Mouse (Mus musculus) layer of hippocampus, postnatal 14 days (tissue): Measurements from ENCODE around the gene Nol3. TPM values are rescaled to one million over a fixed set of nuclear protein-coding genes. Genes with fewer than 3 reads are reported as not detected.

Experiments
- DNase-seq, 2 experiments: peaks; one replicate each; pipeline ENCODE4 v3.0.0; 2021 to 2022; ENCODE audit warnings: low spot score in 2 of 2, mixed read lengths in 1 of 2
- total RNA-seq, 2 experiments: library from RNA; stranded (reverse); gene quantifications; 2 replicates each; pipeline ENCODE4 v1.2.3; 2021

Nol3 gene
- total RNA-seq, 2 experiments from 2014 or later: 5.8 to 5.9 TPM

DNA sequence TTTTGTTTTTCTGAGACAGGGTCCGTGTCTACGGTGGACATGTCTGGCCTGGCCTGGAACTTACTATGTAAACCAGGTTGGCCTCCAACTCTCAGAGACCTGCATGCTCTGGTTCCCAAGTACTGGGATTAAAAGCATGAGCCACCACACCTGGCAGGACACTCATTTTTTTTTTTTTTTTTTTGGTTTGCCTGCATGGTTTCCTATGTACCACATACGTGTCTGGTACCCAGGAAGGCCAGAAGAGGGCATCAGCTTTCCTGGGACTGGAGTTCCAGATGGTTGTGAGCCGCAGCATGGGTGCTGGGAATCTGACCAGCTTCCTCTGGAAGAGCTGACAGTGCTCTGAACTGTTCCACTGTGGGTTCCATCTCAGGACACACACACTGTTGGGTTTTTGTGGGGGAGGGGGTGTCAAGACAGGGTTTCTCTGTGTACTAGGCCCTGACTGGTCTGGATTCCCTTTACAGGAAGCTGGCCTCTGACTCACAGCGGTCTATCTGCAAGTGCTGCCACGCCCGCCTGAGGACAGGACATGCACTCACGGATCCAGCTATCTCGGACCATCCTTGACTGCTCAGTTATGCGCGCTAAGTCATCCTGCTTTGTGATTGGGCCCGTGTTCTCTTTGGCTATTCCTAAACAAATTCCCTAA, 14.5 kb upstream of the Nol3 start:
- no peak for DNase-seq

DNA sequence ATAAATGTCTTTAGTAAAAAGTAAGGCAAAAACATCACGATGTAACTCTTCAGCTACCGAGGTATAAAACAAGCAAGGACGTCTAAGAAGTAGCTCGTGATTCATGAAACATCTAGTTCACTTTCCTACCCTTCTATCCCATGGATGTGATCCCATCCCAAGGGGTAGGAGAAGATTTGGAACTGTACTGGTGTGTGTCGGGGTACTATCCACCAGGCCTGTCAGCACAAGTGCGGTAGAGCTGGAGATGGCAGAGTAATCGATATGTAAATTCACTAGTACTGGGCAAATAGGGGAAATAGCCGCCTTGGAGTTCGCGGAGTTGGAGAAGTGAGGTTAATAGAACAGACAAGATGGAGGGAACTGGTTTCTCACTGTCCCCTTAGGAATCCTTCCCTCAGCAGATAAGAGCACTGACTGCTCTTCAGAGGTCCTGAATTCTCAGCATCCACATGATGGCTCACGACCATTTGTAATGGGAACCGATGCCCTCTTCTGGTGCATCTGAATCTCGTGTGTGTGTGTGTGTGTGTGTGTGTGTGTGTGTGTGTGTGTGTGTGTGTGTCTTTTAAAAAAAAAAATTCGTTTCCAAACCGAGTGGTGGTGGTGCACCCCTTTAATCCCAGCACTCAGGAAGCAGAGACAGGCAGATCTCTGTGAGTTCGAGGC, 12.6 kb upstream of the Nol3 start:
- DNase-seq: no peak

DNA sequence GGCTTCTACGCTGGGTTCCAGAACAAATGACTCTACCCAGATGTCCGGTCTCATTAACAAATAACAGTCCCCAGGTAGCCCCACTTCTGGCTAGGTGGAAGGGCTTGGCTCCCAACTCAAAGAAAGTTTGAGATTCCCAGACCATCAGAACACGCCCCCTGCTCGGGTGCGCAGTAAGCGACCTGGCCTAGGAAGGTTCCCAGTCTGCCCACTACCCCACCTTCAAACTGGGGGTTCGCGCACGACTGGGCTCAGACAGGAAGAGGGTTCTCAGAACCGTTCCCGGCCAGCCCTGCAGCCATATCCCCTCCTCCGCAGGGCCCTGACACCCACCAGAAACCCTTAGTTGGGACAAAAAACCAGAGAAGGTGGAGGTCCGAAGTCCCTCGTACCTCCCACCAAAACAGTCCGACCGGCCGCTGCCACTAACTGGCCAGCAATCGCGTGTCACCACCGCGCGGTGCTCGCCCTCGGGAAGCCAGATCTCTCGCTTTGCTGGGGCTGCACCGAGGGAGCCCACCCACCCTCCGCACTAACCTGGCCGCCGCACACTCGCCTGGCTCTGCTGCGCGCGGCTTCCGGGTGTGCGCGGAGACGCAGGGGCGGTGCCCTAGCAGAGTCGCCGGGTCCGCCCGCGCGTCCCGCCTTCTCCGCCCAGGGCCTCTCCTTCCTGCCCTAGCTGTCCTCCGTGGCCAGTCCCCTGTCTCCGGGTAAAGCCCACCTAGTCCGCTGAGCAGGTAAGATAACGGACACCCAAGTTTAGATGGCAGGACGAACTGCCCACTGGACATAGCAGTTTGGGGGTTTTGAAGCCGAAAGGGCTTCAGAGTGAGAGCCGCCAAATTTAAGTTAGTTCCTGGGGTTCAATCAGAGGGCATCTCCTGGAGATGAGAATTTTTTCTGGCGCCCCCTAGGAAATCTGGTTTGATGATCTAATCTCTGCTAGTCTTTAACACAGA, 11.6 kb upstream of the Nol3 start, which contains the start of the genes Tradd and Fbxl8:
Gene Tradd, minus strand, starts transcription at position 586 of the 959 bp plus-strand sequence.
Gene Fbxl8, plus strand, starts transcription at position 625 of the 959 bp plus-strand sequence.
- no peak for DNase-seq

- no peak for DNase-seq
Observed at GRCm38 (mm10) chr8:105265128-105265527, 10.8 kb upstream of the Nol3 start.

DNA sequence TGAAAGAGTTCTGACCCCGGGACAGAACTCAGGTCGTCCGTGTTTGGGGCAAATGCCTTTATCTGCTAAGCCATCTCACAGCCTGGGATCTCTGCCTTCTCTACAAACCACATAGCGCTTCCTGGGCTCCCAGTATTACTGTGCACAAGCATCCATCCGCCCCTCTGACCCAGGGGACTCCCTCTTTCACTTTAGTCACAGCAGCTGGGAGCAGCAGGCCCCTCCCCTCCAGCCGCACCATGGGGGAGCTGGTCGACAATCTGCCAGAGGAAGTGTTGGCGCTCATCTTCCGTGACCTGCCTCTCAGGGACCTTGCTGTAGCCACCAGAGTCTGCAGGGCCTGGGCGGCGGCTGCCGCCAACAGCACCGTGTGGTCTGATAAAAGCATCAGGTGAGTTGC, 9.2 kb upstream of the Nol3 start:
- DNase-seq: no peak

DNA sequence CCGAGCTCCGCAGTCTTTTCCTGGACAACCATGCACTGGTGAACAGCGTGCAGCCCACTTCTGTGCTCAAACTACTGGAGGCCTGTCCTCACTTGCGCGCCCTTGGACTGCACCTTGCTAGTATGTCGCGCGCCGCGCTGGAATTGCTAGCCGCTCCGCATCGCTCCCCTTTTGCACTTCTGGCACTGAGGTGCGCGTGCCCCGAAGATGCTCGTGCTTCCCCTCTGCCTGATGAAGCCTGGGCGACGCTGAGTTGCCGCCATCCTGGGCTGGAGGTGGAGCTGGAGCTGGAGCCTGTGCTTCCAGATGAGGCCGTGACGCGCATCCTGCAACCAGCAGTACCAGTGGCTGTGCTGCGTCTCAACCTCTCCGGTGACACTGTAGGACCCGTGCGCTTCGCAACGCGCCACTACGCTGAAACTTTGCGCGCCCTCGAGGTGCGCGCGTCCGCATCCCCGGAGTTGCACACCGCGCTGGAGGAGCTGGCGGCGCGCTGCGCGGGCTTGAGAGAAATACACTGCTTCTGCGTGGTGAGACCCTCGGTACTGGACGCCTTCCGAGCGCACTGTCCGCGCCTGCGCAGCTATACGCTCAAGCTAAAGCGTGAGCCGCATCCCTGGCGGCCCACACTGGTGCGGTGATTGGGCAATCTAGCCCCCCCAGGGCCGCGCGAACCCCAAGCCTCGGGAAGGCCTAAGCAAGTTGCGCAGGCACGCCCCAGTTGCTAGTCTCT, 7.4 kb upstream of the Nol3 start:
- peak; percentile 71 to 84 for DNase-seq

DNA sequence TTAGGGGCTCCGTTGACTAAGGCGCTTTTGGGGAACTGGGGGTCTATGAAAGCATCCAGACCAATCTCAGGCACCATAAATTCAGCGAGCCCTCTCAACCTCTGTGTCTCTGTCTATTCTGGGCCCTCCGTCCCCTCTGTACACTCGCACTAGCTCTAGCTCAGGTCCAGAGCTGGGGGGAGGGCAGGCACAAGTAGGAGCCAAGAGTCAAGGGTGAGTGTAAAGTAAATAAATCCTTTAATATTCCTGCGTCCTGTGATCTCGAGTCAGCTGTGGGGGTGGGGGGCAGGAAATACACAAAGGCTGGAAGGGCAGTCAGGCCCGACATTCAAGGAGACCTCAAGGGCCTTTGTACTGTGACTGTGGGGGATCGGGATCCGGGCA, 6.9 kb upstream of the Nol3 start:
- DNase-seq: no peak

DNA sequence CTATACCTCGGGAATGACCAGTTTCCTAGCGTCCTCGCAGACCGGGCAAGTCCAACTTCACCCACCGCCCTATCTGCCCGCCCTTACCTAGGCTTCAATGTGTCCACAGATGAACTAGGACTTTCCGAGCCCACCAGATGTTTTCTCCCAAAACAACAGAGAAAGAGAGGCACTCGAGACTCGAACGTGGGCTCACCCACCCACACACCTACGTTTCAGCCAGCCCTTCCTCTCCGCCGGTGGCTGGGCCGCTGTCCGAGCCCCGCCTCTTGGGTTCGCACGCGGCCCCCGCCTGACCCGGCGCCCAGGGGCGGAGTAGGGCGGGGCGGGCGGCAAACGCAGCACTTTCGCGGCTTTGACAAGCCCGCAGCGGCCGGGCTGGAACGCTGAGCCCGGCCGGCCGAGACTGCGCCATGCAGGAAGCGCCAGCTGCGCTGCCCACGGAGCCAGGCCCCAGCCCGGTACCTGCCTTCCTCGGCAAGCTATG, 6.4 kb upstream of the Nol3 start, which contains the start of gene Hsf4:
Gene Hsf4, plus strand, starts transcription at position 341 of the 487 bp plus-strand sequence.
- DNase-seq: no peak

GRCm38 (mm10) chr8:105270101-105270915, 5.6 kb upstream of the Nol3 start:
- no peak for DNase-seq

- DNase-seq: no peak
Observed at GRCm38 (mm10) chr8:105270916-105271186, 5.1 kb upstream of the Nol3 start.

DNA sequence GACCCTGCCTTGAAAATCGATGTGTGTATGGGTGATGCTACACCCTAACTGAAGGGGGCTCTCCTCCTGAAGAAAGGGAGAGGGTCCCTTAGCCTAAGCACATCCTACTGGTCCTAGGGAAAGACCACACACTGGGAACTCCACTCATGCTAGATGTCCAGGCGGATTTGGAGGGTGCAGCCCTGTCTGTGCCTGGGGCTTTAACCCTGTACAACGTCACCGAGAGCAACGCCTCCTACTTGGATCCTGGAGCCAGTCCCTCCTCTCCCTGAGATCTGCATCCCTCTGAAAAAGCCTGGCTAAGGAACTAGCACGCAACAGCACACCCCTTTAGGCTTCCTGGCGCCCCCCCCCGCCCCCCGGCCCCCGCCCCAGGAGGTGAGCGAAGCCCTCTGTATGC, 553 bp upstream of the Nol3 start:
- no peak for DNase-seq

DNA sequence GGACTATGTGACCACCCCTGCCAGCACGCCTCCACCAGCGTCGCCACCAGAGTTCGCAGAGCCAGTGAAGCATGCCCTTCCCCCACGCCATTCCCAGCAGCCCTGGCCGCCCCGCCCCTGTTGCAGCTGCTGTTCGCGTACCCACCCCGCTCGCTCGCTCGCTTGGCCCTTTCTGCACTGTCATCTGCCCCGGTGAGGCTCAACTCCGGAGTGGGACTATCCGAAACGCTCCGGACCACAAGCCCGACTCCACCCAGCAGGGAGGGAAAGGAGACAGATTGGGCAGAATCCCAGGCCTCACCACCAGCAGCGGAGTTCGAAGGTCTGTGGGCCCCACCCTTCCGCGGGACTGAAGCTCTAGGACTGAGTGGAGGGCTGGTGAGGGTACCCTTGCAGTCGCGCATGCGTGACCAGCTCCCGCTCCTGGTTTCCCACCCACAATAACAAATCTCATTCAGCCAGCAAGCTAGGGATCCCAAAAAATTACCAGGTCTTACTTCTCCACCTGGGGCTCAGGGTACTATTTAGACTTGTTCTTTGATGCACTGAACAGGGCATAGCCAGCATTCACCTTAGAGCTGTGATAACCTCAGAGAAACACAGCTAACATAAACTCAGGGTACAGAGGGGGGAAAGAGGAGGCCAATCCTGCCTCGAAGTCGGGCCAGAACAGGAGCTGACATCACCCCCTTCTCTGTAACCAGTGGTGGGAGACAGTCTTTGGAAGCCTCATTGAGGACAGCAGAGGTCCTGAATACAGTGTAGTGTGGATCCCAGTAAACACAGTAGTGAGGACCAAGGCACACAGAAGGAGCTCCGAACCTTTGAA, 566 bp downstream of the Nol3 start:
- DNase-seq: peak in 1 of 2 experiments; percentile 43

GRCm38 (mm10) chr8:105278911-105279334, 3.0 kb downstream of the Nol3 start:
- peak; percentile 78 to 87 for DNase-seq

DNA sequence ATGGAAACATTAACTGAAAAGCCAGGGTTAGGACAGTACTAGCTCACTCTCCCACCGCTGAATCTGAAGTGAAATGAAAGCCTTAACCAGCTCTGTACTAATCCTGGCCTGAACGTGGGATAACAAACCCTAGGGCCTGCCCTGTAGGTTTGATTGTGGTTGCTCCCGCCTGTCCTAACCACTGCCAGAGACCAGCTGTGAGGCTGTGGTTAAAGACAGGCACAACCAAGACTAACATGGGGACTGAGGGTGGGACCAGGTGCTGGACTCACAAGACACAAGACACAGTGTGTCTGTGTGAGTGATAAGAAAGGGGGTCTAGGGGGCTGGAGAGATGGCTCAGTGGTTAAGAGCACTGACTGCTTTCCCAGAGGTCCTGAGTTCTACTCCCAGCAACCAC, 4.6 kb downstream of the Nol3 start:
- no peak for DNase-seq

GRCm38 (mm10) chr8:105281821-105282220, 5.9 kb downstream of the Nol3 start:
- DNase-seq: no peak

GRCm38 (mm10) chr8:105282239-105282638, 6.3 kb downstream of the Nol3 start:
- DNase-seq: no peak

GRCm38 (mm10) chr8:105283074-105283473, 7.1 kb downstream of the Nol3 start:
- no peak for DNase-seq

DNA sequence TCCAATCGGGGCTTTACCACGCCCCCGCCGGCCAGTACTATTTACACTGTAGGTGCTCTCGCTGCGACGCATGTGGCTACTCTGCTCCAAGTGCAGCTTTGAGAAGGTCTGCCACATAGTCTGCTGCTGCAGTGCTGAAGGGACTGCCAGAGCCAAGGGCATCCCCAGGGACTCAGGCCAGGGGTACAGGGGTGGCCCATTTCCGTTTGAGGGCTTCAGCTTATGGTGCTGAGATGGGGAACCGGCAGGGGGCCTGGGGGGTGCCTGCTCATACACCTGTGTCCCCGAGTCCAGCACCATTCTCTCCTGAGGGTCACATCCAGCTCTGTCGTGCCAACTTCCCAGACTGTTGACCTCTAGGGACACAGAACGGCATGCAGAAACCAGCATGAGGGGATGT, 9.6 kb downstream of the Nol3 start:
- no peak for DNase-seq

DNA sequence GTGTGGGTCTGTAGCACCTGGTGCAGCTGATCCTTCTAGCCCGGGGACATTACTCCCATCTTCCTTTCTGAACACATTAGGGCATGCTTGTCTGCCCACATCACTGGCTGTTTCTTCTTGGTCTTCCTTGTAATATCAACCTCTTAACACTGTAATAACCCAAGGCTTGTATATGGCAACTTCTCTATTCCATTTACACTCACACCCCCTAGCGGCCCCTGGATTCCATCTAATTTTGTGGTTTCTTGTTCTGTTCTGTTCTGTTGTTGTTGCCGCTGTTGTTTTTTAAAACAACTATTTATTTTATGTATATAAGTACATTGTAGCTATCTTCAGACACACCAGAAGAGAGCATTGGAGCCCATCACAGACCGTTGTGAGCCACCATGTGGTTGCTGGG, 11.0 kb downstream of the Nol3 start:
- DNase-seq: no peak
